Mouse (Mus musculus): ENCODE measurements around the gene Ehhadh.

DNA sequence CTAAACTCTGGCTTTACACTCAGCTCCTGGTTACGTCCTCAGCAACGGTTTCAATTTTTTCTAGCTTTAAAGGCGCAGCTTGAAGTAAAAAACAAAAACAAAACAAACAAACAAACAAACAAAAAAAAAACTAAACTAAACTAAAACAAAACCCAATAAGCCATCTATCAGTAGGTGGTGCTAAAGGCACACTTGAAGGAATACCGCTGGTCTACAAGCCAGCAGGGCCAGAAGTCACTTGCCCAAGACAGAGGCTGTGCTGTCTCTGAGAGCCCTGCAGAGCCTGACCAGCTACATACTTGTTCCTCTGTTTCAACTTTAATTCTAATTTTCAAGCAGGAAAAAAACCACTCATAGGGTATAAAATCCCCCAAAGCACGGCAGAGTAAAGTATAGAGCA lies 17.9 kb downstream of the Ehhadh start:
- TF ChIP-seq CTCF (IDR thresholded peaks at IDR 0.05; ENCODE audit: low read depth, low read length) (no peak), GATA1 (IDR thresholded peaks at IDR 0.05; ENCODE audit: borderline replicate concordance, low read length) (no peak), POLR2AphosphoS5 (IDR thresholded peaks at IDR 0.05; ENCODE audit: insufficient replicate concordance, low read depth, low read length) (no peak)
